Mouse (Mus musculus): ENCODE data around the gene Amy2a5. TPM values are rescaled to one million over a fixed set of nuclear protein-coding genes. Genes with fewer than 3 reads are reported as not detected.
"Not testable (repeated sequence)": the region's sequence is repeated elsewhere in the genome, so short reads cannot be mapped to it uniquely, and the experiment has no call there.

Amy2a5 gene
- 0.03 TPM in 1 of 2 replicates, not detected in the other for polyA plus RNA-seq (2012; rRNA removed)

DNA sequence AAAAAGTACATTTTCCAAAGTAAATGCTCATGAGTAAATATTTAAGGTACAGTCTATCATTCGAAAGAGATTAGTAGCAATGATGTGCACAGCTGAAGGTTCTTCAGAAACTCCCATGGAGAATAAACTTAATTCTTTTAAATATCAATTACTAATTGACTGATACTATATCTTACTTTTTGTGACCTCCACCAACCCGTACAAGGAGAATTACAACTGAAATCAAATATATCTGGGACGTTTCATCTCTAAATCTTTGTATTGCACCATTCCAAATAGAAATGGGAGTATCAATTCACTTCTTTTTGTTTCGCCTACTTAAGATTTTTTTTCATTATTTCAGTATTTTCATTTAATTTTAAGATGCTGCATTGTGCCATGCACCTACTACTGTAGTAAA lies at the start of gene Amy2a5:
Amy2a5 (minus strand) TSS at position 101 of the 400 bp plus-strand sequence.
- not testable (repeated sequence) for H3K27me3 ChIP-seq (ENCODE audit: control insufficient read depth, insufficient read depth, low read length); H3K27ac ChIP-seq (ENCODE audit: control insufficient read depth, insufficient read depth, low read length); DNase-seq; H3K4me1 ChIP-seq (replicated peaks; ENCODE audit: control insufficient read depth, insufficient read depth, low read length); H3K4me3 ChIP-seq (ENCODE audit: control insufficient read depth, insufficient read depth, low read length); H3K36me3 ChIP-seq (ENCODE audit: control insufficient read depth, insufficient read depth, low read length)
- no CpG with 5 or more reads among the region's 4 CpGs for WGBS

DNA sequence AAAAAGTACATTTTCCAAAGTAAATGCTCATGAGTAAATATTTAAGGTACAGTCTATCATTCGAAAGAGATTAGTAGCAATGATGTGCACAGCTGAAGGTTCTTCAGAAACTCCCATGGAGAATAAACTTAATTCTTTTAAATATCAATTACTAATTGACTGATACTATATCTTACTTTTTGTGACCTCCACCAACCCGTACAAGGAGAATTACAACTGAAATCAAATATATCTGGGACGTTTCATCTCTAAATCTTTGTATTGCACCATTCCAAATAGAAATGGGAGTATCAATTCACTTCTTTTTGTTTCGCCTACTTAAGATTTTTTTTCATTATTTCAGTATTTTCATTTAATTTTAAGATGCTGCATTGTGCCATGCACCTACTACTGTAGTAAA lies 32.7 kb upstream of the Amy2a5 start, which contains the start of gene Amy2a4:
Amy2a4 (minus strand) TSS at position 101 of the 400 bp plus-strand sequence.
- not testable (repeated sequence) for H3K27ac ChIP-seq (ENCODE audit: control insufficient read depth, insufficient read depth, low read length); DNase-seq; H3K4me3 ChIP-seq (ENCODE audit: control insufficient read depth, insufficient read depth, low read length); H3K36me3 ChIP-seq (ENCODE audit: control insufficient read depth, insufficient read depth, low read length); H3K4me1 ChIP-seq (replicated peaks; ENCODE audit: control insufficient read depth, insufficient read depth, low read length); H3K27me3 ChIP-seq (ENCODE audit: control insufficient read depth, insufficient read depth, low read length)
- WGBS: no CpG with 5 or more reads among the region's 4 CpGs

DNA sequence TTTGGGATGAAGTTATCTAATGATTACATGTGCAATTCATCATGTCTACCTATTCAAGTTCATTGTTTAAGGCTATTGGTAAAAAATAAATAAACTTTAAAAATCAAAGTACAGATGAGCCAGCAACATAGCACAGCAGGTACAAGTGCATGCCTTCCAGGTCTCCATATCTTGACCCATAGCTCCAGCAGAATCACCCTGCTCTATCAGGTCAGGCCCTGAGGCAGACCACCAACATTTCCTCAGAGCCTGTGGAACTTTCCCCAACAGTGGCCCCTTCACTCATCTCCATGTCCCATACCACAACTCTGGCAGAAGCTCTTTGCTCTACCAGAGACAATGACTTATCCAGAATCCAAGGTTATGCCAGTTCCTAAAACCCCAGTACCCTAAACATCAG lies 21.6 kb upstream of the Amy2a5 start:
- H3K36me3 ChIP-seq (ENCODE audit: control insufficient read depth, insufficient read depth, low read length); H3K4me3 ChIP-seq (ENCODE audit: control insufficient read depth, insufficient read depth, low read length); H3K4me1 ChIP-seq (replicated peaks; ENCODE audit: control insufficient read depth, insufficient read depth, low read length); H3K27me3 ChIP-seq (ENCODE audit: control insufficient read depth, insufficient read depth, low read length); H3K27ac ChIP-seq (ENCODE audit: control insufficient read depth, insufficient read depth, low read length); DNase-seq: not testable (repeated sequence)

DNA sequence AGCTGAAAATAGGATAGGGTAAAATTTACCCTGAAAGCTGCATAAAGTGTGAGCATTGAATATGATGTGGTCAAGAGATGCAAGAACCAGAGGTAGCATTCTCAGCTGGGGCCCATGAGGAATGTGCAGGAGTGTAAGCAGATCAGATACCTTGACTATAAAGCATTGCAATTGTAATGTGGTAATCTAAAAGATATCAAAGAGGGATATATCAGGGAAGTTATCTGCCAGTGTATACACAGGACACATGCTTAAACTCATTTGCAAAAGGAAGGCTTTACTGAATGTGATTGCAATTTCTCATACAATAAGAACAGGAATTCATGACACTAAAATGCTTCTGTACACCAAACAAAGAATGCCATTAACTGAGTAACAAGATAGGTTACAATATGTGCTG lies 20.9 kb upstream of the Amy2a5 start:
- not testable (repeated sequence) for H3K4me3 ChIP-seq (ENCODE audit: control insufficient read depth, insufficient read depth, low read length); H3K36me3 ChIP-seq (ENCODE audit: control insufficient read depth, insufficient read depth, low read length); DNase-seq; H3K27ac ChIP-seq (ENCODE audit: control insufficient read depth, insufficient read depth, low read length); H3K27me3 ChIP-seq (ENCODE audit: control insufficient read depth, insufficient read depth, low read length); H3K4me1 ChIP-seq (replicated peaks; ENCODE audit: control insufficient read depth, insufficient read depth, low read length)

DNA sequence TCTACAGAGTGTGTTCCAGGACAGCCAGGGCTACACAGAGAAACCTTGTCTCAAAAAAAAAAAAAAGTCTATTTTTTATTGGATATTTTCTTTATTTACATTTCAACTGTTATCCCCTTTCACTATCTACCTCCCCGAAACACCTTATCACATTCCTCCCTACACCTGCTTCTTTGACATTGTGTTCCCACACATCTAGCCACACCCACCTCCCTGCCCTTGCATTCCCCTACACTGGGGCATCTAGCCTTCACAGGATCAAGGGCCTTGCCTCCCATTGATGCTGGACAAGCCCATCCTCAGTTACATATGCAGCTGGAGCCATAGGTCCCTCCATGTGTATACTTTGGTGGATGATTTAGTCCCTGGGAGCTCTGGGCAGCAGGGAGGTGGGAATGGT lies 31.5 kb downstream of the Amy2a5 start:
- Histone ChIP-seq H3K27ac (ENCODE audit: control insufficient read depth, insufficient read depth, low read length) (no peak overlapping the region), H3K4me1 (replicated peaks; ENCODE audit: control insufficient read depth, insufficient read depth, low read length) (no peaks in the 10 kb centered on the region), H3K27me3 (ENCODE audit: control insufficient read depth, insufficient read depth, low read length) (no peaks in the 10 kb centered on the region), H3K4me3 (ENCODE audit: control insufficient read depth, insufficient read depth, low read length) (no peak overlapping the region), H3K36me3 (ENCODE audit: control insufficient read depth, insufficient read depth, low read length) (no peaks in the 10 kb centered on the region)
- TF ChIP-seq POLR2A (IDR thresholded peaks at IDR 0.05; ENCODE audit: control insufficient read depth, extremely low read depth, insufficient read depth, low read length, poor library complexity): no peak
- no peak for TF ChIP-seq CTCF (IDR thresholded peaks at IDR 0.05; ENCODE audit: borderline replicate concordance, control insufficient read depth, extremely low read depth, insufficient read depth, low read length, poor library complexity)
- 97% methylated on average over 1 of the region's 1 CpGs for WGBS
- DNase-seq: no peak

Other genes starting within 250 kb of the Amy2a5 start
- gene Amy2a4, start 32.6 kb upstream of the Amy2a5 start, polyA plus RNA-seq (2012; rRNA removed): not detected in 2 replicates
- not detected in 2 replicates for gene Amy2a3, start 65.2 kb upstream of the Amy2a5 start, polyA plus RNA-seq (2012; rRNA removed)
- gene Amy2a2, start 97.8 kb upstream of the Amy2a5 start, polyA plus RNA-seq (2012; rRNA removed): not detected in 2 replicates